Mouse (Mus musculus): Measurements from ENCODE around the gene Inha. TPM values are rescaled to one million over a fixed set of nuclear protein-coding genes. Genes with fewer than 3 reads are reported as not detected.

The Inha gene
- total RNA-seq (2021): 1 to 10 TPM; 1.1 to 1.7 TPM
- long read RNA-seq, experiment 1, partial matches to known transcripts: 0 of 2 reads
- long read RNA-seq, experiment 1, other reads (novel, unspliced or antisense): 1 of 2 reads
- long read RNA-seq, experiment 2, partial matches to known transcripts: 0 of 2 reads
- long read RNA-seq, experiment 2, other reads (novel, unspliced or antisense): 1 of 2 reads

DNA sequence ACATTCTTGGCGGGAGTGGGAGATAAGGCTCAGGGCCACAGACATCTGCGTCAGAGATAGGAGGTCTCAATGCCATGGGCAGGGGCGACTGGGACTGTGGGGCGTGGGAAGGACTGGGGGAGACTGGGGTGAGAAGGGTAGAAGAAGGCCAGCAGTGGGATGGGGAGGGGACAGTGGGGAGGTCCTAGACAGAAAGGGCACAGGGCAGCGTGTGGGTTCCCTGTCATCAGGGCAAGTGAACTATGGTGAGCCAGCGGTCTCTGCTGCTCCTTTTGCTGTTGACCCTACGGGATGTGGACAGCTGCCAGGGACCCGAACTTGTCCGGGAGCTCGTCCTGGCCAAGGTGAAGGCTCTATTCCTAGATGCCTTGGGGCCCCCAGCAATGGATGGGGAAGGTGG, at the start of gene Inha:
TSS of gene Inha (plus strand) at position 72 of the 400 bp plus-strand sequence.
- no peak for DNase-seq (ENCODE audit: low spot score)

GRCm38 (mm10) chr1:75457710-75458024, 49.2 kb upstream of the Inha start:
- no peak for DNase-seq (ENCODE audit: low spot score)

DNA sequence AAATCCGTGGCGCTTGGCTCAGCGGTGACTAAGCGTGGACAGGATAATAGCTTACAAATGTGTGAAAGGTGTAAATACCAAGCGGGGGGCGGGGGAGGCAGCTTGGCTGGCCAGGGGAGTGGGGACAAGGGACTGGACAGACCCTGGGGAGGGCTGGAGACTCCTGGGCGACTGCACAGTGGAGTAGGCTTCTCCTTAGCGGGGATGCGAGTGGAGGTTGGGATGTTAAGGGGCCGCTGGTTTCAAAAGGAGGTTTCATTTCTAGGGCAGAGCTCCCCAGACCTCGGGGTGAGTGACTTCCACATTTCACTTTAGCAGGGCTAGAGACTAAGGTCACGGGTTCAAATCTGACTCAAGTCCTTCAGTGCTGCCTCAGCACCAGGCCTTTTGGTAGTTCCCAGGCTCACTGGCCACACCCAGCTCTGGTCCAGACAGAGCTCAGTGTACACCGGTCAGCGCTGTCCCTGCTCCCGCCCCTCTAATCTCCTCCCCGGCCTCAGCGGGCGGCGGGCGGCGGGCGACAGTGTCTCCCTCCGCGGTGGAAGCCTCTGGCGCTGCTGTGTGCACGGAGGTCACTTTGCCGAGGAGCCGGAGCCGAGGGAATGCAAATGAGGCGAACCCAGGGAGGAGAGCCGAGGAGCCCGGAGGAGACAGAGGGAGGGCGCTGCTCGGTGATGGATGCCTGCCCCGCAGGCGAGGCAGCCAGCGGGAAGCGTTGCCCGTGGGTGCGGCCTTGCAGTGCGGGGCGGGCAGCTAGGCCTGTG, 48.7 kb upstream of the Inha start:
- DNase-seq (ENCODE audit: low spot score): peak; percentile 39

DNA sequence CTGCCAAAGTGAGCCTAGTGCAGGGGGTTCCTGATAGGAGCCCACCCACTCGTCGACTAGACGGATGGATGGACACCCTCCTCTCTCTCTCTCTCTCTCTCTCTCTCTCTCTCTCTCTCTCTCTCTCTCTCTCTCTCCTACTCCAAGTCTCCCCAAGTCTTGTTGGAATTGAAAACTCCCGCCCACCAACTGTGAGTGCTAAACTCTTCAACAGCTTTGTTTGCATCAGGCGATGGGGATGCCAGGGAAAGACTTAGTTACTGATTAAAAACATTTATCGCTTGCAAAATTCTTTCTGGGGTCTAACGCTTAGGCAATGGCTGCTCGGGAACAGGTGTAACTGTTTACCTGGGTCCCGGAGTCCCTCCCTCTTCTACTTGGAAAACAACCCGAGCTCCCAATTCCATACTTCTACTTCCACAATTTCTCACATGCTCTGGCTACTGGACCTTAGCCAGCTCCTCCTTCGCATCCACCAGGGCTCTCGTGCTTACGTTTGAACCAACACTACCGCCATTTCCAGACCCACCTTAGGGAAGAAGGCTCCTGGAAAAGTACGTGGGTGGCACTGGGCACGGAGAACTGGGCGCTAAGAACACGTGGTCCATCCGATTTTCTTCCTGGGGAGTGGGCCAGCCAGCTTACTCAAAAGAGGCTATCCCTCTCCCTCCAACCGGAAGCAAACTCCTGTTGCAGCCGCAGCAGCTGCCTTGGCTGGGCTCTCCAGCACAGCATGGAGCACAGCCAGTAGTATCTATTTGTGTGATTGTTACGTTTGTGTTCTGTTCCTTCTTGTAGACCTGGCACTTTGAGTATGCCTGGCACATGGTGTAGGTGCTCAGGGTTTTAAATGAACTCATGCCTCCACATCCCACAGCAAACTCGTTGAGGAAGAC, 47.8 kb upstream of the Inha start:
- peak; percentile 66 for DNase-seq (ENCODE audit: low spot score)

- no peak for DNase-seq (ENCODE audit: low spot score)
Measured at GRCm38 (mm10) chr1:75460297-75460696, 46.6 kb upstream of the Inha start.

DNA sequence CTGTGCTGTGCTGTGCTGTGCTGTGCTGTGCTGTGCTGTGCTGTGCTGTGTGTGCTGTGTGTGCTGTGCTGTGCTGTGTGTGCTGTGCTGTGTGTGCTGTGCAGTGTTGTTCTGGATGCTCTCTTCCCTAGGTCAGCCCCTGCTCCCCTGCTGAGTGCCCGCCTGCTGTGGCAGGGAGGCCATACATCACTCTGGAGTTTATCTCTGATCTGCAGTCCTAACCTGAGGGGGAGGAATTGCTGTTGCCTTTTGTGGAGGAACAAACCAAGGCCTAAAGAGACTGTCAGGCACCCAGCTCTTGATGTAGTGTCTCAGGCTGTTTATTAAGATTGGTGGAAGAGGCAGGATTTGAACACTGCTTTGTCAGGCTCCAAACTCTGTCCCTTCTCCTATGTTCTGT, 44.2 kb upstream of the Inha start:
- DNase-seq (ENCODE audit: low spot score): no peak

GRCm38 (mm10) chr1:75463652-75464204, 43.1 kb upstream of the Inha start:
- no peak for DNase-seq (ENCODE audit: low spot score)

GRCm38 (mm10) chr1:75467215-75467927, 39.5 kb upstream of the Inha start:
- peak; percentile 86 for DNase-seq (ENCODE audit: low spot score)

GRCm38 (mm10) chr1:75469287-75469825, 37.5 kb upstream of the Inha start:
- no peak for DNase-seq (ENCODE audit: low spot score)

DNA sequence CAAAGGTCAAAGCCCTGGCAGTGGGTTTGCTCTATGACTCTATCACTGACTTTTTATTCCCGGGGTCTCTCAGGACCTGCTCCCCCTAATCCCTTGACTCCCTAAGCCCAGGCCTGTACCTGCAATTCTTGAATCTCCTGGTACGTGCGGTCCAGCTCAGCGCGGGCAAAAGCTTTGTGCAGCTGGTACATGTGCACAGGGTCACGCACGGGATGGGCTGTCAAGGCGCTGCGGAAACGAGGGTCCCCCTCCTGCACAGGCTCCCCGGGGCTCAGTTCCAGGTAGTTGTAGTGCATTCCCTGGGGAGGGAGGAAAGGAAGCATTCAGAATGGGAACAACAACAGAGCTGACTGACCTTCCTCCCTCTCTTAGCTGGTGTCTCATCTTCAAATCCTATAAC, 30.4 kb upstream of the Inha start:
- DNase-seq (ENCODE audit: low spot score): no peak

GRCm38 (mm10) chr1:75477264-75477965, 29.5 kb upstream of the Inha start:
- peak; percentile 75 for DNase-seq (ENCODE audit: low spot score)

DNA sequence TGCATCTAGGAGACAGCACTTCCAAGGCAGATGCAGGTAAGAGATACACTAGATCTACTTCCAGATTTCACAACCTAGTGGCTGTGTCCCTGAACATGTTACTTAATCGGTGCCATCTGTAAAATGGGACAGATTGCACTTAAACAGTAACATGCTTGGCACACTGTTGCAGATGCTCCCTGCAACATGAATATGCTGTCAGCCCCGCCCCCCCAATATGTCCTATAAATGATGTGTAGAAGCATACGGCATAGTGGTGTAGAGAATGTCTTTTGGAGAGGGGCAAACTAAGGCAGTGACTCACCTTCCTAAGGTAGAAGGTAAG, 28.9 kb upstream of the Inha start:
- no peak for DNase-seq (ENCODE audit: low spot score)

DNA sequence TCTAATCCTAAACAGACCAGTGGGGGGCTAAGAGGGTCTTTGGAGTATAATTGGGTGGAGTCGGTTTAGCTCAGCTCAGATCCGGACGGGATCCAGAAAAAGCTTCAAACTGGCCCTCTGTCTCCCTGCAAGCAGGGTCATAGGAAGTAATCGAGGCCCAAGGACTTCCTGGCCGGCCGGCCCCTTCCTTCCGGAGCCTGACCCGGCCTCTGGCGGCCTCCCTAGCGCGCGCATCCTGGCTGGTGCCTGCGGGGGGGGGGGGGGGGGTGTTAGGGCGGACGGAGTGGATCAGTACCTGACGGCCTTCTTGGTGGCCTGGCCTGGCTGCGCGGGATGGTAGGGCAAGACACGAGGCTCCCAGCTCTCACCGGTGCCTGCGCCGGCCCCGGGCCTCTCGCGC, 28.4 kb upstream of the Inha start:
- peak; percentile 26 for DNase-seq (ENCODE audit: low spot score)

- peak; percentile 95 for DNase-seq (ENCODE audit: low spot score)
Measured at GRCm38 (mm10) chr1:75478916-75479634, 27.8 kb upstream of the Inha start, which contains the start of the genes Chpf and Tmem198. Gene Chpf, minus strand, starts transcription at chr1:75479307. Gene Tmem198, plus strand, starts transcription at chr1:75479532.

DNA sequence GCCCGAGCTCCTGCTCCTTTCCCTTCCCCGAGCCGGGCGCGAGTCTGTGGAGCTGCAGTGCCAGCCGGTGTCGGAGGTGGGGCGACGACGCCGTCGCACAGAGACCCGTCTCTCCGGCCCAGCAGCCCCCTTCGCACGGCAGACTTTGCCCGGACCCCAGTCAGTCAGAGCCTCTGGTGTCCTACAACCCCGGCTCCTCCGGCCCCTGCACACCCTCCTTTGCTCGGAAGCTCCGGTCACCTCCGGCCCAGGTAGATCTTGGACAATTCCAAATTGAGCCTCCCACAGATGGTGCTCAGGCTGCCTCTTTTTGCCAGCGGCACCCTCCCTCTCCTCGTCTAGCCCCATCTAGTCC, 27.3 kb upstream of the Inha start:
- DNase-seq (ENCODE audit: low spot score): no peak

DNA sequence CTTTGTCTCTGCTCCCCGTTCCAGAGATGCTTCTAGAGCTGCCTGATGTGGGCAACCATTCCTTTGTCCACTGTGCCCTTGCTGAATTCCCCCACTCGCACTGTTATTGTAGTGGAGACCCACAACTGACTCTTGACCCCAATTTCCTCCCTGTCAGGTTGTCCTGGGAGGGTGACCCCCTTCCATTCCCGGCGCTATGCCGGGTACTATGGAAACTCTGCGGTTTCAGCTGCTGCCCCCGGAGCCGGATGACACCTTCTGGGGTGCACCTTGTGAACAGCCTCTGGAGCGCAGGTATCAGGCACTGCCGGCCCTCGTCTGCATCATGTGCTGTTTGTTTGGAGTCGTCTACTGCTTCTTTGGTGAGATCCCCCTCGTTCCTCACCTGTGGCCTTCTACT, 26.8 kb upstream of the Inha start:
- DNase-seq (ENCODE audit: low spot score): no peak

DNA sequence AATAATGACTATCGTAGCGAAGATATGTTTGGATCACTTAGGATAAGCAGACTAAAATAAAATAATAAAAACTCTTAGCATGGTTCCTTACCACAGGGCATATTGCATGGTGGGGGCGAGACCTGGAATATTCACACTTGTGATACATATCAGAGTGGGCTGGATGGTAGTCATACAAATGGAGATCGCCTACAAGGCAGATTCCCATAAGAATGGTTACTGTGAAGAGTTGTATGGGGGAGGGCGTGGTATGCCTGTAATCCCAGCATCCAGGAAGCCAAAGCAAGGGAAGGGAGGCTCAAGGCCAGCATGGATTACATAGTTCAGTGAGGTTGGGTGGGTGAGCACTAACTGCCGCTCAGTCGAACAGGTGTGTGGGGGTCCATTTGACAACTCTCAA, 26.1 kb upstream of the Inha start:
- DNase-seq (ENCODE audit: low spot score): no peak

GRCm38 (mm10) chr1:75486561-75486960, 20.3 kb upstream of the Inha start:
- DNase-seq (ENCODE audit: low spot score): no peak

GRCm38 (mm10) chr1:75487040-75487404, 19.9 kb upstream of the Inha start:
- DNase-seq (ENCODE audit: low spot score): no peak

Data from gastrocnemius, adult 18-20 months (tissue).